Mouse (Mus musculus) retina, embryonic 14.5 days (tissue): ENCODE data around the gene Rfng.
A peak's percentile ranks its signal among the peaks of the same experiment; 100 is the strongest.
"Not testable (repeated sequence)": the region's sequence is repeated elsewhere in the genome, so short reads cannot be mapped to it uniquely, and the experiment has no call there.

ENCODE experiments used
- DNase-seq: peaks from one replicate; pipeline ENCODE4 v3.0.0-alpha.2; 2015; ENCODE audit warnings: low spot score

The Rfng gene

GRCm38 (mm10) chr11:120773463-120774190 is 10.4 kb downstream of the Rfng start:
- DNase-seq, result no peak

DNA sequence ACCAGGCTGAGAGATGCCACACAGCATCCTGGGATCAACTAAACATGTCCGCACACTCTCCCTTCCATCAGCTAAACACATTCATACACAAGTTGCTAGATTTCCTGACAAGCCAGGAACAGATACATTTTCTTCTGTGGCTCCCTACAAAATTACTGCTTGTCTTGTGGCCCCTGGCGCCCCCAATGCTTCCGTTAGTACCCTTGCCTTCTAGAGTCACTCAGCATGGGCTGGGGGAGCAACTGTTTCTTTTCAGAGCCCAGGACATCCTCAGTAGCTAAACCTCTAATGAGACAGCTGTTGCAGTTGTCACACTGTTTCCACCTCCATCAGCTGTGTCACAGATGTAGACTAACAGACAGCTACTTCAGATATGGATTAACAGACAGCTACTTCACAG is 11.3 kb downstream of the Rfng start:
- DNase-seq, result no peak

GRCm38 (mm10) chr11:120768206-120768605 is 15.8 kb downstream of the Rfng start:
- no peak for DNase-seq

DNA sequence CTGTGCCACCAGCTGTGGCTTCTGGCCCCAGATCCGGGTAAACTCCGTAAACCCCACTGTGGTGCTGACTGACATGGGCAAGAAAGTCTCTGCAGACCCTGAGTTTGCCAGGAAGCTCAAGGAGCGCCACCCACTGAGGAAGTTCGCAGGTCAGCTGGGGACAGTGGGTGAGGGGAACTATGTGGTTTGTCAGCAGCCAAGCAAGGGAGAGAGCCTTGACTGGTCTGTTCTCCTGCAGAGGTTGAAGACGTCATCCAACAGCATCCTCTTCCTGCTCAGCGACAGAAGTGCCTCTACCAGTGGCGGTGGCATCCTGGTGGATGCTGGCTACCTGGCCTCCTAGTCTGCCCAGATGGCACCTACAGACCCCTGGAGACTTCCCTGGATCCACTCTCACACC is 17.0 kb downstream of the Rfng start:
- not testable (repeated sequence) for DNase-seq

DNA sequence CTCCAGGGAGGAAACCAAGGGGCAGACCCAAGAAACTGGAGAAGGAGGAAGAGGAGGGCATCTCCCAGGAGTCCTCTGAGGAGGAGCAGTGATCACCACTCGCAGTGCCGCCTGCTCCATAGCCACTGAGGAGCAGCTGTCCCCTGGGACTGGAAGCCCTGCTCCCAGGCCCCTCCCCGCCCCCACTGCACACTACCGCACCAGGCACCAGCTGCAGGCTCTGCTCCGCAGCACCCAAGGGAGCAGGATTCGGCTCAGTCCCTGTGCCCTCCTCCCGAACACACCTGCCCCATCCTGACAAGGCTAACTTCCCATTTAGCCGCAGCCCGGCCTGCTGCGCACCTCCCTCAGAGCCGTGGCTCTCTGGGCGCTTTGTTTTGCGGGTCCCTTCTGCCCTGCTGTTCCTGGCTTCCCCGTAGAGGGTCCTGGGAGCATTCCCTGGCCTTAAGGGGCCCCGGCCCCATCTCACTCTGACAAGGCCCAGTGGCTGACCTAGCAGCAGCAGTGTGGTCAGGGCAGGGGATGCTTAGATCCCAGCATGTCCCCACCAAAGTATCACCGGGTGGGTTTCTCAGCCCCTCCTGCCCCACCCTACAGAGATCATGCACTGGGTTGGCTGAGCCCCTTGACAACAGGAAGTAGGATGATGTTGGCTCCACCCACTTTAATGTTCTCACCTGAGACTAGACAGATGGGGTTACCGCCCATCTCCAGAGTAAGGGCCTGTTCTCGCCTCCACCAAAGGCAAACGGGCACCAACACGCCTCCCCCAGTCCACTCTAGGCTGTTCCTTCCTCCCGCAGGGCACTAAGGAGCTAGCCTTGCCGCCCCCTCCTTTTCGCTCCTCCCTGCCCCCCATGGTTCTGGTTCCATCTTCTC is 20.6 kb downstream of the Rfng start:
- DNase-seq, result not testable (repeated sequence)

DNA sequence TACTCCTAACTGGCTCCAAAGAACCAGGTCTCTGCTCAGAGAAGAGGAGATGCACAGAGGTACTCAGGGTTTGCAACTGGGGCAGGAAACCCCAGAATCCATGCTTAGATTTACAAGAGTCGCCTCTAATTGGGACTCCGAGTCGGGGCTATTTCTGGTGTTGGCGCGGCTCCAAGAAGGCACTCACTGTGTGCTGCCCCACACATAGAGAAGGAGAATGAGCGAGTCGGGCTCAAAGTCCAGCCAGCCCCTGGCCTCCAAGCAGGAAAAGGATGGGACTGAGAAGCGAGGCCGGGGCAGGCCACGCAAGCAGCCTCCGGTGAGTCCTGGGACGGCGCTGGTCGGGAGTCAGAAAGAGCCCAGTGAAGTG is 21.4 kb downstream of the Rfng start, which contains the start of gene Hmga1b:
Hmga1b (plus strand) TSS at position 123 of the 370 bp plus-strand sequence.
- DNase-seq, result not testable (repeated sequence)

DNA sequence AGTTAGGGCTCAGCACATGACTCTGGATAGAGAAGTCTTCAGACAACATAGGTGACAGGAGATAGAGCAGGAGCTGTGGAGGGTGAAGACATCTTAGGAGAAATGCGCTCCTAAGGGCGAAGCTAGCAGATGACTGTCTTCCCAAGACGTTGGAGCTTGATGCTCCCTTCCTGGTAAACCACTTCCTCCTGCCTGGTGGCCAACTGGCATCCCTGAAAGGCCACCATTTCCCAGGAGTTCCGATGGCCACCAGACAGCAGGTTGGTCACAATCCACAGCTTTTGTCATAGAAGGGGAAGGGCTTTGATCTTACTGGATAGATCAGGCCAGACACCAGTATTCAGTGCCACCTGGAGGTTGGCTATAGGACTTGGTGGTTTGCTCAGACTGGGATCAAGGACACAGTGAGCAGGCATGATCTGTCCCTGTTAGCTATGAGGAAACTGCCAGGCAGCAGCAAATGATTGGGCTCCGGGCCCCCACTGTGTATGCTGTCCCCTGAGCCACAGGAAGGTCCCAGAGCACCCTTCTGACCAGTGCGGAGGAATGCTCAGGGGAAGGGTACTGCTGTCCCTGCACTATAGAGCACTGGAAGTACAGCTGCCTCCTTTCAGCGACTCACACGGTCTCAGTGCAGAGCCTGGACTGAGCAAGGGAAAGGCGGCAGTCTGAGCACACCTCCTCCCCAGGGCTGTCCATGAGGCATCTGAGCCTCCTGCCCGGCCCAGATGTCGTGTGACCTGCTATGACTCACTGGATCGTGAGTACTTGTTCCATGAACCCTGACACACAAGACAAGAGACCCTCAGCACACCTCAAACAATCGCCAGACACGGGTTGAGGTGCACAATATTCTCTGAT is 22.0 kb downstream of the Rfng start:
- no peak for DNase-seq

- DNase-seq, result no peak
Measured at GRCm38 (mm10) chr11:120760236-120760635, 23.8 kb downstream of the Rfng start.

GRCm38 (mm10) chr11:120751606-120752005 is 32.4 kb downstream of the Rfng start:
- DNase-seq, result no peak

GRCm38 (mm10) chr11:120749430-120749829 is 34.6 kb downstream of the Rfng start:
- peak; percentile 57 for DNase-seq

DNA sequence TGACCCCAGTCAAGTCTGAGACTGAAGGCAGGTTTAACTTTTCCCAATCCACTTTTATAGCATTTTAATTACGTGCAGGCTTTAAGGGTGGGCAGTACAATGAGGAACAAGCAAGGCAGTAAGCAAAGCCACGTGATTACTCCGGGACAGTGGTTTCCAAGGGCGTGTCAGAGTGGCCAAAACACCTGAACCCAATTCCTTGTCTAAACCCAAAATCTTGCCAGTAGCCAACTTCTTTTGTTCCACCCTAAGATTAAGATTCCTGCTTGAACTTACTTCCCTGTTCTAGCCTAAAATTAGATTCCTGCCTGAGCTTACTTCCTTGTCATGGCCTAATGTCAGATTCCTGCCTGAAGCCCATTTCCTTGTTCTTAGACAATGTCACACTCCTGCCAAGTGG is 36.0 kb downstream of the Rfng start:
- DNase-seq, result no peak

- no peak for DNase-seq
Measured at GRCm38 (mm10) chr11:120744121-120744701, 39.8 kb downstream of the Rfng start.

GRCm38 (mm10) chr11:120740981-120741380 is 43.0 kb downstream of the Rfng start:
- no peak for DNase-seq

- DNase-seq, result no peak
Measured at GRCm38 (mm10) chr11:120736424-120736823, 47.6 kb downstream of the Rfng start.

DNA sequence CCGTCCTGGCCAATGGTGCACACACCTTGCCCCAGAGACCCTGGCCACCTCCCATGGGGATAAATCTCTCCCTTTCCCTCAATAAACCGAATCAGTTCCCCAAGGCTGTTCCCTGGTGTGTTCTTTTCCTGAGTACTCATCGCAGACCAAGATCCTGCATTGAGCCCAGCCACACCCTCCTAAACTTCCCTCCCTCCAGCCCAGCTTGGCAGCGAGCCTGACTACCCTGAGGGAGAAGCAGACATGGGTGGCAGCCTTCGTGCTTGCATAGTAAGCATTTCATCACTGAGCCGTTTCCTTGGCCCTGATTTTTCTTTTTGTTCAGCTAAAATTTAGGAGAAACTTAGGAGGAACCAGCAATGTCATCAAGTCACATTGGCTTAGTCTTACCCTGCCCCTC is 50.5 kb downstream of the Rfng start:
- no peak for DNase-seq

DNA sequence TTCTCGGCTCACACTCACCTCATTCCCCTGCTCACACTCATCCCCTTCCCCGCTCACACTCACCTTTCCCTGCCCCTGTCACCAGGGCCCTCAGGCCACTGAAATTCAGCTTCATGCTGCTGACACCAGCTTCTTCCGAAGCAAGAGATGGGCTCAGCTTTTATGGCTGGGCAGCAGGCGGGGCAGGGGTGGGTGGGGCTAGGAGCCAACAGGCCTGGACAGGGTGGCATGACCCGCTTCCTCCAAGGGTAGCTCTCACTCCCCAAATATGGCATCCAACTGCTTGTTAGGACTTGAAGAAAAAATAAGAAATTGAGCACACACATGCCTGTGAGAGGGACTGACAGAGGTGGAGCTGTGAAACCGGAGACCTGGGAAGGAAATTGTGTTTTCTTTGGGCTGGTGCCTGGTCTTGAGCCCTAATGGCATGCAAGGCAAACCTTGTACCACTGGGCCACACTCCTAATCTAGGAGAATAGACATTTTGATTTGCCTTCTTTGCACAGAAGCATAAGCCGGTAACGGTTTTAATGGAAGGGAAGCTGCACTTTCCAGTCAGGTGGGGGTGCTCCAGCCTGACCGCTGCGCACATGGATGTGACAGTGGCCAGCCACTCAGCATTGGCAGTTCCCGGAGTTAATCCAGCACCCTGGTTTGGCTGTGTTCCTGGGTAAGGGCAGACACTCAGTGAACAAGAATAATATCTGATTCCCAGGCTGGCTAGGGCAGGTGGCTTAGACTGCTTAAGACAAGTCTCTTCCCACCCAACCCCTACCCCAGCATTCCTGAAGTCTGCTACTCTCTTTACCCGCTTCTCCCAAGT is 51.9 kb downstream of the Rfng start, which contains the start of gene Cbr2:
Cbr2 (minus strand) TSS at position 257 of the 823 bp plus-strand sequence.
- no peak for DNase-seq

DNA sequence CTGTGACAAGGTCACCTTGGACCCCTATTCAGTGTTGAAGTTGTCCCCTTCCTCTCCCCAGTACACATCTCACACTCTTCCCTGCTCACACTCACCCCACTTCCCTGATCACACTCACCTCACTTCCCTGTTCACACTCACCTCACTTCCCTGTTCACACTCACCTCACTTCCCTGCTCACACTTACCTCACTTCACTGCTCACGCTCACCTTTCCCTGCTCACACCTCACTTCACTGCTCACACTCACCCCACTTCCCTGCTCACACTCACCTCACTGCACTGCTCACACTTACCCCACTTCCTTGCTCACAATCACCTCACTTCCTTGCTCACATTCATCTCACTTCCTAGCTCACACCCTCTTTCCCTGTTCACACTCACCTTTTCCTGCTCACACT is 52.6 kb downstream of the Rfng start:
- DNase-seq, result no peak
